Mouse (Mus musculus) c-Kit-positive CD71-negative TER-119-negative erythroid progenitor cells, embryonic 14.5 days (primary cell): Measurements from ENCODE around the gene Rab23.

ENCODE experiments used
- DNase-seq: peaks from one replicate; pipeline ENCODE4 v3.0.0-alpha.2; 2013; ENCODE audit warnings: low read depth

Gene Rab23

DNA sequence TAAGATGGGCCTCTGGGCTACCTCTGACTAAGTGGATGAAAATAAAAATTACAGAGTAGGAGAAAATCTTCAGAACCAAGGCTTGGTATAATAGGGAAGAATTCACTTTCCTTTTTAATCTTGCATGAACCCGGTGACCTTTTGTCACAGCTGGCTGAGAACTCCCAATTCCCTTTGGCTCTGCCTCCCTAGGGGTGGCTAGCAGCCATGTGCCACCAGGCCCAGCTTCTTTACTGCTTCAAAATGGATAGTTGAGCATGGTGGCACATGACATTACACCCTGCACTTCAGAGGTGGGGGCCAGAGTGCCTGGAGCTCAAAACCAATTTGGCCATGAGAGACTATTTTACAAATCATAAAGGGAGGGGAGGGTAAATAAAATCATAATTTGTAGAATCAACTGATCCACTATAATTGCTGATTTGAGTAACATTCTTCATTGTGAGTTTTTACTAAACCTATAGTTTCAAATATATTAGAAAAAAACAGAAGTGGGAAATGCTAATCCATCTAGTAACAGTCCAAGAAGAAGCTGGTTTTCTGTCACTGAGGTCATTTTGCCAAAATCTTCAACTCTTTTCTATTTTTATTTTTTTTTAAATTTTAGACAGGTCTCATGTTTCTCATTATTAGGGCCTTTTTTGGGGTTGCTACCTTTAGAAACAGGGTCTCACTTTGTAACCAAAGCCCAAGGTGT lies 48.6 kb downstream of the Rab23 start:
- DNase-seq: no peak

GRCm38 (mm10) chr1:33768827-33769226 lies 49.1 kb downstream of the Rab23 start:
- DNase-seq: no peak

DNA sequence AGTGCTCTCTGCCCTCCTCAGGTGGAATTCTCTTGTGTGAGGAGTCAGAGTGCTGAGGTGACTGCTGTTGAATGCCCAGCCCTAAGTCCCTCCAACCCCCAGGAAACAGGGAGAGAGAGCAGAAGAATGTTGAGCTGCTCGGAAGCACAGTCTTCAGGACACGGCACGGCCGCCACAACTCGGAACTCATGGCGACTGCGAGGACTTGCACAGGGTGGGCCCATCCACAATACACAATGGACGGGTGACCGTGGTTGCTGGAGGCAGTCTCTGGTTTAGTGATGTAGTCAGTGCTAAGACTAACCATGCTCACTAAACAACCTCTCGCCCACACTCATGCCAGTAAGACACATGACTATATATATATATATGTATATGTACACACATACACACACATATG lies 51.9 kb downstream of the Rab23 start:
- no peak for DNase-seq

DNA sequence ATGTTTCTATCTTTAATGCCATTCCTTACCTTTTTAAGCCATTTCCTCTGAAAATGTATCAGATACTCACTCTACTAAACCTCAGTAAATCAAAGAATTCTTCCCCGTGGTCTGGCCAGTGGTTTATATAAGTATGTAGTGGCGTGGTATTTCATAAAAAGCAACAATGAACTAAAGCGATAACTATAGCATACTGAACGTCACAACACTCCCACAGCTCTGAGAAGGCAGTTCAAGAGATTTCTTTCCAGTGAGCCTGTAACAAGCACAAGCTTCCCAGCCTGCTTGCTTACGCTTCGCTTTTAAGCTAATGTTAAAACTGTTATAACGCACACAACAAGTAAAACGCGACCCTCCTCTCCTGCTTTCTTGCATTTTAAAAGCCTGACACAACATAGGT lies 52.4 kb downstream of the Rab23 start:
- DNase-seq: no peak

DNA sequence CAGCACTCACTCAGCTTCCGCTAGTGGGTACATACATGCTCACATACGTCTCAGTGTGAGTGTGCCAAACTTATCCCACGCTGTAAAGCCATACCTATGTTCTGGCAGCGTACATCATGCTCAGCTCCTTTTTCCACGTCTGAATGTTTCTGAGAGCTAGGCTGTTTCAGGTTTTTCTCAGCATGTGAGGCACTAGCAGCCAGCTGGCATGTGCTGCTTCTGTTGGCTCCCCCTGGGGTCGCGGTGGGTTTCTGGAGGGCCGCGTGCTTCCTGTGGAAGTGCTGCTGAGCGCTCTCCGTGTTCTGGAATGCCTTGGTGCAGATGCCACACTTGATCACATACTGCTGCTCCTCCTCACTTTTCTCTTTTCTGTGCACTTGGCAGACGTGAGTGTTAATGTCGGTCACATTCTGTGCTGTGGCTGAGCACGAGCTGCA lies 56.5 kb downstream of the Rab23 start:
- no peak for DNase-seq

DNA sequence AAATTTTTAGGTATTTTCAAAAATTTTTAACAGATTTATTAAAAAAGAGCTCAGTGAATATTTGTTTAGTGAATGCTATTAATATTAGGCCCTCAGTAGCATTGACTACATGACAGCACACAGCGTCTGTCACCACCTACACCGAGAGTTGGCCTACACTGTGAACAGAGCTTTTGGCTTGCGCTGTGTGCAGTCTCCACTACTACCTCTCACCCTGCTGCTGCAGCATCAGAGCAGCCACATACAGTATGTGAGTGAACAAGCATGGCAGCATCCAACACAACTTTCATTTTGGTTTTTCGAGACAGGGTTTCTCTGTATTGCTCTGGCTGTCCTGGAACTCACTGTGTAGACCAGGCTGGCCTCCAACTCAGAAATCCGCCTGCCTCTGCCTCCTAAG lies 64.9 kb downstream of the Rab23 start:
- DNase-seq: no peak

DNA sequence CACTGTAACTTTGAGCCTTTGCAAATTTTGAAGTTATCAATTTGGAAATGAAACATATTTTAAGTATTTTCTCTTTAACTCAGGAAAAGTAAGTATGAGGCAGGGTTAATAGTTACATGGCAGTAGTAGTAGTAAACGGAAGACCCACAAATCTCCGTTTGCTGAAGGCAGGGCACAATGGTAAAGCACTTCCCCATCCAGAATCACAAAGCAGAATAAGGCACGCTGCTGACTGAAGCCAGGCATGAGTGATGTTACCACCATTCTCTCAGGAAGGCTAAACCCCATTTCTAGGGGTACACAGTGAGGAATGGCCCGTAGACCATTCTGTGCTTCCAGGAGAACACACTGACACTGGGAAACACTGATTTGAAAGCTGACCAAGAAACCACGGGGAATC lies 68.4 kb downstream of the Rab23 start:
- no peak for DNase-seq

DNA sequence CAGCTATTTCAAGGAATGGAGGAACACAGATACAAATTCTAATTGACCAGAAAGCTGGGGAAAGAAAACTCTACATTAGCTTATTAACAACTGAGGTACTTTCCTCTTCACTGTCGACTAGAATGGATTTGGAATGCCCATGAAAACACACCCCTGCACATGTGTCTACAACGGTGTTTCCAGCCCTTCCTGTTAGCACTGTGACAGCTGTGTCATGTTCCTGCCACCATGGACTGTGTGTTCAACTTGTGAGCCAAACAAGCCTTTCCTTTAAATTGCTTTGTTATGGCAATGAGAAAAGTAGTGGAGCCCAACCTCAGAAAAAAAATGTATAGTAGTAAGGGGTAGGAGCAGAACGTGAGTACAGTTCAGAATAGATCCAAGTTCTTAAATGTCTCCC lies 68.8 kb downstream of the Rab23 start:
- no peak for DNase-seq
